In the genomic region with DNA sequence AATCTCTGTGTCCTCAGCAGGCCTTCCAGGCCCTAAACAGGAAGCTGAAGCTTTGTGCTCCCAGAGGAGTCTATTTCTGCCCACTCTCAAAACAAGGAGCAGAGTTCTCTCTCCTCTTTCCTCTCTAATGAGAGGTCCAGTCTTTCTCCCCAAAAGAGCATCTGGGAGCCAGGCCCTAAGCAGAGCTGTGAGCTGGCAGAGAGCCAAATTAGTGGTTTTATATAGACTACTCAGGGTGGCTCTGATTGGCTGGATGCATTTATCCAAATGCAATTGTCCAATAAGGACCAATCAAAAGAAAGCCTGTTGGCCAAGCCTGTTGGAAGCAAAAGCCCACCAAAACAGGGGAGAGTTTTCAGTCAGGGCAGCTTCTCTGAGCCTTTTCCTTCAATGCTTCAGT, we compare ENCODE assay signal across 24 mouse cellular contexts. TPM values are rescaled to one million over a fixed set of nuclear protein-coding genes. Genes with fewer than 3 reads are reported as not detected.
"Had no signal": no experiment of that assay in that cellular context is flagged by ENCODE, and none has a peak within 500 bp of the region (broad histone marks: within the 10 kb centered on the region; RNA-seq: fewer than 3 reads in every experiment).

No protein-coding gene starts in this region.

- H3K4me3 ChIP-seq: limb, embryonic 13.5 days; liver, embryonic 13.5 days; lung, embryonic 15.5 days; megakaryocyte, embryonic 14.5 days; midbrain, embryonic 12.5 days; midbrain, embryonic 15.5 days; neural tube, embryonic 12.5 days; neural tube, embryonic 15.5 days had no signal

- H3K27me3 ChIP-seq: limb, embryonic 13.5 days; liver, embryonic 13.5 days; lung, embryonic 15.5 days had no signal

- H3K27ac ChIP-seq: limb, embryonic 13.5 days; liver, embryonic 13.5 days; lung, embryonic 15.5 days; midbrain, embryonic 12.5 days; midbrain, embryonic 15.5 days; neural tube, embryonic 12.5 days; neural tube, embryonic 15.5 days; stomach, postnatal 0 days had no signal

- H3K4me1 ChIP-seq: limb, embryonic 13.5 days; liver, embryonic 13.5 days; lung, embryonic 15.5 days; megakaryocyte, embryonic 14.5 days; midbrain, embryonic 12.5 days; midbrain, embryonic 15.5 days; neural tube, embryonic 12.5 days; neural tube, embryonic 15.5 days had no signal

- DNase-seq: kidney, adult 18-20 months; kidney, adult 9 months; kidney, postnatal 14 days; kidney, postnatal 4 days; left cerebral cortex, postnatal 4 days; liver, embryonic 13.5 days; lung, postnatal 10 days; lung, postnatal 36 days; right cerebral cortex, postnatal 4 days; thymus, postnatal 25 days had no signal

- H3K9me3 ChIP-seq: limb, embryonic 13.5 days; liver, embryonic 13.5 days; lung, embryonic 15.5 days; midbrain, embryonic 12.5 days; midbrain, embryonic 15.5 days; neural tube, embryonic 12.5 days; neural tube, embryonic 15.5 days had no signal

- H3K9ac ChIP-seq: limb, embryonic 13.5 days; liver, embryonic 13.5 days; lung, embryonic 15.5 days; midbrain, embryonic 12.5 days; midbrain, embryonic 15.5 days; neural tube, embryonic 12.5 days; neural tube, embryonic 15.5 days had no signal

- ATAC-seq: intestine, embryonic 16.5 days; midbrain, embryonic 15.5 days had no signal

- H3K4me2 ChIP-seq: limb, embryonic 13.5 days; liver, embryonic 13.5 days; lung, embryonic 15.5 days; midbrain, embryonic 12.5 days; midbrain, embryonic 15.5 days; neural tube, embryonic 12.5 days; neural tube, embryonic 15.5 days had no signal

- H3K36me3 ChIP-seq: limb, embryonic 13.5 days; liver, embryonic 13.5 days; lung, embryonic 15.5 days; midbrain, embryonic 12.5 days; midbrain, embryonic 15.5 days; neural tube, embryonic 12.5 days; neural tube, embryonic 15.5 days had no signal

RNA-seq across cellular contexts. Expression of gene Sox1, which starts 44.0 kb away (rescaled TPM):
- total RNA-seq: liver, adult 2 months had no signal
- polyA plus RNA-seq: intestine, embryonic 16.5 days; kidney, embryonic 16.5 days; limb, embryonic 13.5 days; liver, adult 2 months; liver, embryonic 13.5 days; liver, embryonic 16.5 days; lung, embryonic 15.5 days; stomach, embryonic 14.5 days; stomach, postnatal 0 days; thymus, postnatal 0 days had no signal
